Mouse (Mus musculus) E14TG2a.4 (cell line): ENCODE results near the gene Nags.

Experiments
- CTCF ChIP-seq: conservative IDR thresholded peaks from 2 replicates; pipeline ENCODE4 v1.5.1; 2014; ENCODE audit warnings: low read length
- NANOG ChIP-seq: IDR thresholded peaks from 2 replicates; pipeline ENCODE4 v1.6.1; 2014; ENCODE audit warnings: borderline replicate concordance, low read length, mixed read lengths

- TF ChIP-seq CTCF: no peak
- no peak for TF ChIP-seq NANOG
Measured at GRCm38 (mm10) chr11:102184253-102184645, 38.9 kb downstream of the Nags start.
